ENCODE assay signal across 8 mouse cellular contexts in genomic region chr12:21284761-21285441, GRCm38 (mm10). TPM values are rescaled to one million over a fixed set of nuclear protein-coding genes. Genes with fewer than 3 reads are reported as not detected.
DNase-seq lines count a peak whose midpoint lies in the region; ATAC-seq and TF ChIP-seq lines count a peak whose summit lies in the region.

Gene Cpsf3 (plus strand): TSS chr12:21285391.

- no peak for DNase-seq in left cerebral cortex, adult 2 months (ENCODE audit: extremely low spot score in 1 of 2, low spot score in 2 of 2)
- DNase-seq in left cerebral cortex, adult 9 months (ENCODE audit: low spot score in 2 of 2): no peak
- DNase-seq in adrenal gland, adult 8-10 months: no peak
- no peak for DNase-seq in gastrocnemius, adult 2 months
- DNase-seq in hindbrain, postnatal 0 days (ENCODE audit: low spot score): no peak
- no peak for DNase-seq in T-cell, adult 2 months (ENCODE audit: low spot score)
- no peak for DNase-seq in cerebellum, postnatal 14 days

- no peaks in the 10 kb centered on the region for H3K36me3 ChIP-seq in hindbrain, postnatal 0 days (ENCODE audit: insufficient read depth, low read length)
- H3K36me3 ChIP-seq in macrophage (ENCODE audit: inconsistent target): peaks cover 3% of the 10 kb centered on the region

- H3K27me3 ChIP-seq in hindbrain, postnatal 0 days (ENCODE audit: insufficient read depth, low read length): no peaks in the 10 kb centered on the region

- no peak for ATAC-seq in hindbrain, postnatal 0 days

- WGBS in hindbrain, postnatal 0 days: 59% methylated on average over 11 of the region's 11 CpGs
- WGBS in macrophage (ENCODE audit: missing documents): 68% methylated on average over 6 of the region's 11 CpGs

- H3K4me1 ChIP-seq in hindbrain, postnatal 0 days (ENCODE audit: insufficient read depth, low read length): no peaks in the 10 kb centered on the region

- peak within 1 kb of the TSS; percentile 77 for H3K9ac ChIP-seq in hindbrain, postnatal 0 days (replicated peaks; ENCODE audit: low read length)

- H3K4me2 ChIP-seq in hindbrain, postnatal 0 days (ENCODE audit: low read depth, low read length): peak within 1 kb of the TSS; percentile 91

- H3K4me3 ChIP-seq in left cerebral cortex, adult 2 months: peak within 1 kb of the TSS; percentile 92
- H3K4me3 ChIP-seq in gastrocnemius, adult 2 months: peak within 1 kb of the TSS; percentile 94
- H3K4me3 ChIP-seq in hindbrain, postnatal 0 days (ENCODE audit: low read length): peak within 1 kb of the TSS; percentile 85
- H3K4me3 ChIP-seq in macrophage (ENCODE audit: inconsistent target): peak within 1 kb of the TSS; percentile 99

- H3K9me3 ChIP-seq in hindbrain, postnatal 0 days (ENCODE audit: low read length): no peaks in the 10 kb centered on the region

- H3K27ac ChIP-seq in left cerebral cortex, adult 2 months: peak within 1 kb of the TSS; percentile 94
- peak within 1 kb of the TSS; percentile 94 for H3K27ac ChIP-seq in gastrocnemius, adult 2 months
- peak within 1 kb of the TSS; percentile 88 for H3K27ac ChIP-seq in hindbrain, postnatal 0 days
- peak within 1 kb of the TSS; percentile 92 for H3K27ac ChIP-seq in macrophage

- intact Hi-C loops in left cerebral cortex, adult 2 months (cut with DNase I): loop anchor here (5.0 to 10.0 kb wide), 2 partner anchors 87 to 360 kb away; partner anchors contain the start of gene Adam17
- intact Hi-C loops in gastrocnemius, adult 2 months (cut with DNase I): loop anchor here (5.0 kb wide), 1 partner anchor 87 kb away; the partner anchor contains the start of gene Adam17

- peaks cover 82% of the 10 kb centered on the region for H3K79me2 ChIP-seq in macrophage (ENCODE audit: inconsistent target)

- TF ChIP-seq CTCF in left cerebral cortex, adult 2 months (IDR thresholded peaks at IDR 0.05): no peak; the same call in 1 of the 2 replicates
- no peak for TF ChIP-seq CTCF in gastrocnemius, adult 2 months (IDR thresholded peaks at IDR 0.05)
- TF ChIP-seq CTCF in hindbrain, postnatal 0 days (IDR thresholded peaks at IDR 0.05; ENCODE audit: low read depth): peak; percentile 31

RNA-seq across cellular contexts. Expression of gene Cpsf3, which starts in this region (rescaled TPM):
- 10 to 100 TPM; 43.8 to 54.1 TPM for total RNA-seq in left cerebral cortex, adult 2 months (2021)
- total RNA-seq in adrenal gland, adult 8-10 months (2022): 10 to 100 TPM; 65.3 to 78.3 (median 69.5) TPM
- total RNA-seq in gastrocnemius, adult 2 months (2021): 10 to 100 TPM; 17.3 to 21.0 TPM
- total RNA-seq in hindbrain, postnatal 0 days (2014; rRNA removed): 39.6 and 41.7 TPM in 2 replicates
- 69.5 and 69.7 TPM in 2 replicates for polyA plus RNA-seq in hindbrain, postnatal 0 days (2015; fragmentation: Nextera tagmentation; extraction: Ambion mirVana)
- total RNA-seq in macrophage (2018; cell fraction: chromatin; rRNA removed): 100 to 1,000 TPM in 6 of 26 experiments, 10 to 100 TPM in 20; 13.2 to 105 (median 59.4) TPM
- total RNA-seq in macrophage (2018; cell fraction: cytosol; rRNA removed): 10 to 100 TPM; 27.8 to 44.6 (median 38.7) TPM
- total RNA-seq in macrophage (2018; cell fraction: nucleus; rRNA removed): 10 to 100 TPM; 14.5 to 96.3 (median 47.1) TPM
- 39.6 to 58.9 TPM (median 52.0 TPM) in 3 replicates for polyA plus RNA-seq in macrophage (2018)
